Mouse (Mus musculus): Measurements from ENCODE around the gene Cd70.
"Not testable (repeated sequence)": the region's sequence is repeated elsewhere in the genome, so short reads cannot be mapped to it uniquely, and the experiment has no call there.

Gene Cd70

DNA sequence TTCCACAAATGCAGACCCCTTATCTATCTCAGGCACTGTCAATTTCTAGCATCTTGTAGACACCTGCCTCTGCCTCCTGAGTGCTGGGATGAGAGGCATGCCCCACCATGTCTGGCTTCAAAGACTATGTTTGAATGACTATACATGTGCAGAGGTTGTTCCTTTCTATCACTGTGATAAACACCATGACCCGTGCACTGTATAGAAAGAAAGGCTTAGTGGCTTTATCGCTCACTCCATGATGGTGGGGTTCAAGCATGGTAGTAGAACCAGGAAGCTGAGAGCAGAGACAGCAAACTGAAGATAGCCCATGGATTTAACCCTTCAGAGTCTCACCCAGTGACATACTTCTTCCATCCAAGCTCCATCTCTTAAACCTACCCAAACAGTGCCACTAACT lies 14.9 kb downstream of the Cd70 start:
- no peak for DNase-seq (ENCODE audit: low spot score in 2 of 2)

DNA sequence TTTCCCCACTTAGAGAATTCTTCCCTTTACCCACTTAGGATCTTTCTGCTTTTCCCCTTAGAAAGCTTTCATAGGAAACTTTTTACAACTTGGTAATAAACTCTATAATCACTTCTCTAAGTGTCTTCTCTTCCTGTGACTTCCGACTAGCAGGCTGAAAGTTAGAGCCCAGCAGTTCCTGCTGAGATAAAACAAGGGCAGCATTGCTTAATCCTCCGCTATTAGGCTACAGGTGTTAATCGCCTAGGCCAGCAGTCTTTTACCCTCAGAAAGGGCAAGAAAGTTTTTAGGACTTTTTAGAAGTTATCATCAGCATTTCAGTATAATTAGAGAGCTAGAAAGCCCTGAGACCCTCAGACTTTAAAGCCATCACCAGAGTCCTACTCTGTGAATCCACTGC lies 15.6 kb downstream of the Cd70 start:
- DNase-seq (ENCODE audit: low spot score in 2 of 2) = not testable (repeated sequence)

DNA sequence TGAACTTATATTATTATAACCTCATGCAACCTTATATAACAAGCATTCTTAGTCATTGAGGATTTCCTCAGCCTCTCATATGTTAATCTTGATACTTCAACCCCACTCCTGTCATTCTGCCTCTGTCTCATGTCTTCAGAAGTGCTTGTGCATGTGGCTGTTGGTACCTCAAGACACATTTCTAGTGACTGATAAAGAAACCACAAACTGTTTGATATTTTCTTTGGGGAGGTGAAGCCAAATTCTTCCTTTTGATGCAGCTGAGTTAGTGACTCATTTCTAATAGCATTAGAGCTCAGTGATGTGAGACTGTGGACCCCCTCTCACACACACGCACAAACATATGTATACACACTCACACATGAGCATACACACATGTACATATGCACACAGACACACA lies 17.8 kb downstream of the Cd70 start:
- DNase-seq (ENCODE audit: low spot score in 2 of 2) = no peak

DNA sequence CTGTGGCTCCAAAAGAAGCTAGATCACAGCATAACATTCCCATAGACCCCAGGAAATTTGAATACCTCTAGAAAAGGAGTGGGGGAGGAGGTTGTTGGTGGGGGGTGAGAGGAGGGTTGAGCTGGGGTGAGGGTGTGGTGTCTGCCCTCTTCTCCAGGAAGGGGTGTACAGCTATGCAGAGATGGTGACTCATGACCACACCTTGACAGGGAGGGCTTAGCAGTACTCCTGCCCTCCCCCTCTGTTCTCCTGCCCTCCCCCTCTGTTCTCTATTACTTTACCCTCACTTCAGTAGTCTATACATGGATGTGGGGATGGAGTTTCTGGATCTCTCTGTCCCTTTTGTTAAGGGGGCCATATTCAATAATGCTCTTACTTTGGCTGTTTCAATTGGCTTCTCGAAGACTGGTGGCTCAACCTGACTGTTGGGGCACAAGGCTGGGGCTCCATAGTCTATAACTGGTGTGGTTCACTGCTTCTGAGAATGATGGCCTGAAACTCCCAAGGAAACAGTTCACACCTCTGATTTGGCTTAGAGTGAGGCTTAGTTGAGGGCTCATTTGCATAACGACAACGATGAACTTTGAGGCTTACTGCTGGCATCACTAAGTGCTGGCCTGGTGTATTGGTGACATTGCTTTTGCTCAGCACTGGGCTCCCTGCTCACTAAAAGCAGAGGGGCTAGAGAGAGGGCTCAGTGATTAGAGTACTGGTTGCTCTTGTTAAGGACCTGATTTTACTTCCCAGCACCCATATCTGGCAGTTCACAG lies 23.5 kb downstream of the Cd70 start:
- DNase-seq (ENCODE audit: low spot score in 2 of 2) = no peak

DNA sequence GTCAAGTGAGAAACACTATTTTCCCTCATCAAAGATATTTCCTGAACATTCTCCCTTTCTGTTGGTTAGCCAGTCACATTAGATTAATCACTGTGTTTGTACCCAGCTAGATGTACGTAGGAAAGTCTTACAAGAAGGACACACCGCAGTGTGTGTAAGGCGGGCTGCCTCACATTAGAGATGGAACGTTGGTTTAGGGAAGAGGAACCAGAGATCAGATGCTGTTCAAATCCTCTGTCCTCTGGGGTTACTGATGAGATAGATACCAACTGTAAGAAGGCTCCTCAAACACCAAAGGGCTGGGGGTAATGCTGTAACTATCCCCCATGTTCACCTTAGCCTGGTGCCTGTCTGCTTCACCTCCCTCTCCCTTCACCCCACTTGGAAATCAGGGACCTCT lies 24.8 kb downstream of the Cd70 start:
- no peak for DNase-seq (ENCODE audit: low spot score in 2 of 2)

DNA sequence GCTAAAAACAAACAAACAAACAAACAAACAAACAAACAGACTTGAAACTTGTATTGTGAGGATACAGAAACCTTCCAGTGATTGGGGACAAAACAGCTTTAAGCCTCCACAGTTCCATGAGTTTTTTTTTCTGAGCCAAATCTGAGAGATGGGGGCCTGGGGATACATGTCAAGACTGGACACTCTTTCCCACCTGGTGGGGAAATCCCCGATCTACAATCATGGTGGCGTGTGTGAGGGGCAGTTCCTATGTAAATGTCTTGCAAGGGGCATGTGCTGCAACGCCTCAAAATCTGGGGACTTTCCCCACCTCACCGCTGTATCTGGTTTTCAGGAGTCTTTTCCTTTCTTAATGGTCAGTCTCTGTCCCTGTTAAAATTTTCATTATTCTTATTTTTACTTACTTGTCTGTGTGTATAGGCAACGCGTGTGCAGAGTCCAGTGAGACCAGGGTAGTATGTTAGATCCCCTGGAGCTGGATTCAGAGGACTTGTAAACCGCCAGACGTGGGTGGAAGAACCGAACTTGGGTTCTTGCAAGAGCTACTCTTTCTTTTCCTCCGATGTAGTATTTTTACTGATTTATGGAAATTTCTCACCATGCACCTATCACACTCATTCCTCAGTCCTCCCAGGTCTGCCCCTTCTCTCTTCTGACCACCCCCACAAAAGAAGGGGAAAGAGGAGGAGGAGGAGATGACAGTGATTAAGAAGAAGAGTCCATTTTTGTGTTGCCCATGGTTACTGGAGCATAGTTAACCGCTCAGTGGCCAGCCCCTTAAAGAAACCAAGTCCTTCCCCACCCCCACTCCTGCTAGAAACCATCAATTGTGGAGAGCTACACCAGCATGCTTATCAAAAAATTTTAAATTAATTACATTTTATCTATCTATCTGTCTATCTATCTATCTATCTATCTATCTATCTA lies 26.1 kb downstream of the Cd70 start:
- no peak for DNase-seq (ENCODE audit: low spot score in 2 of 2)

DNA sequence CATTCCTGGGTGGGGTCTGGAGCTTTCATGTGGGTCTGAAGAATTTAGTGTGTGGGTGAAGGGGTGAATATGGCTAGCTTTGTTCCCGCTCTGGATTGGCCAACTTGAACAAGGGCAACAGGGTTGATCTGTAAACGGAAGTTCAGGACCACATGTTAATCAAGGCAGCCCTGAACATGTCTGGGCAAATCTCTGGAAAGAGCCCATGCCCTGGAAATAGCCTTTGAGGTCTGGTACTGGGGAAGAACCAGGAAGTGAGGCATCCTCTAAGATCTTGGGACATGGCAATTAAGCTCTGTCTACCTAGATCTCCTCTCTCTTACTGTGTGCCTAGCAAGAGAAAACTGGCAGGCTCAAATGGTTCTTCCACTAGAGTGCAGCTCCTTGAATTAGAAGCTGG lies 27.7 kb downstream of the Cd70 start:
- DNase-seq (ENCODE audit: low spot score in 2 of 2) = no peak

DNA sequence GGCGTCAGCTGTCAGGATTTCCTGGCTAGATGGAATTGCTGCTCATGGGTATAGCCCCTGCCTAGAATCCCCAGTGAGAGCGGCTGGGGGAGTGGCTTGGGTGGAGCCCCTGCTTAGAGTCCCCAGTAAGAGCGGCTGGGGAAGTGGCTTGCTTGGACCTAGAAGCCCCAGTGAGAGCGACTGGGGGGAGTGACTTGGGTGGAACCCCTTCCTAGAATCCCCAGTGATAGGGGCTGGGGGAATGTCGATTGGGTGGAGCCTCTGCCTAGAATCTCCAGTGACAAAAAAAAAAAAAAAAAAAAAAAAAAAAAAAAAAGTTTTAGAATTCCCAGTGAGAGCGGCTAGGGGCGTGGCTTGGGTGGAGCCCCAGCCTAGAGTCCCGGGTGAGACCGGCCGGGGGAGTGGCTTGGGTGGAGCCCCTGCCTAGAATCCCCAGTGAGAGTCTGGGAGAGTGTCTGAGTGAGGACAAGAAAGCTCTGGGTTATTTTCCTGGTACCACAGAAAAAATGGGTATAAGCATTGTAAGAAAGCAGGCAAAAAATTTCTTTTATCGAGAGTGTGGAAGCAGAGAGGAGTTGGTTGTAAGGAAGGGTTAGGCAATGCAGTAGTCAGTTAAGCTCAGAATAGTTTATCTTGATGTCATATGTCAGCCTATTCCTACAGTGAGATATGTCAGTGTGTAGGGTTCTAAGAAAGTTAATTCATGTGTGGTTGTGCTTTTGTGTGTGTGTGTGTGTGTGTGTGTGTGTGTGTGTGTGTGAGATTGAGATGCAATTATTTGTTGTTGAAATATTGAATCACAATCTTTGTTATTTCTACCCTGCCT lies 30.8 kb downstream of the Cd70 start:
- DNase-seq (ENCODE audit: low spot score in 2 of 2) = no peak

DNA sequence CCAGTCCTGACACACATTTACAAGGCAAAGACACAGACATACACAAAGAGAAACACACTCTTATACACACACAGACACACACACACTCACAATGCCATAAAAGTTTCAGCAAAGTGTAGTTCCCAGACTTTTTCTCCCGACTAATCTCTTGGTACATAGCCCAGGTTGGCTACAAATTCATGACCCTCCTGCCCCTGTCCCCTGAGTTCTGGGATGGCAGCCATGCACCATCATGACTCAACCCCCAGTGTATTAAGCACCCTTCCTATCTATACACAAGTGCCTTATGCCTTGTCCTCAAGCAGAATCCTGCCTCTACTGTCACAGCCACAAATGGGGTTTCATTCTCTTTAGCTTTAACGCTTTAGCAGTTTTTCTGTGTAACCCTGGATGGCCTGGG lies 32.8 kb downstream of the Cd70 start:
- no peak for DNase-seq (ENCODE audit: low spot score in 2 of 2)

DNA sequence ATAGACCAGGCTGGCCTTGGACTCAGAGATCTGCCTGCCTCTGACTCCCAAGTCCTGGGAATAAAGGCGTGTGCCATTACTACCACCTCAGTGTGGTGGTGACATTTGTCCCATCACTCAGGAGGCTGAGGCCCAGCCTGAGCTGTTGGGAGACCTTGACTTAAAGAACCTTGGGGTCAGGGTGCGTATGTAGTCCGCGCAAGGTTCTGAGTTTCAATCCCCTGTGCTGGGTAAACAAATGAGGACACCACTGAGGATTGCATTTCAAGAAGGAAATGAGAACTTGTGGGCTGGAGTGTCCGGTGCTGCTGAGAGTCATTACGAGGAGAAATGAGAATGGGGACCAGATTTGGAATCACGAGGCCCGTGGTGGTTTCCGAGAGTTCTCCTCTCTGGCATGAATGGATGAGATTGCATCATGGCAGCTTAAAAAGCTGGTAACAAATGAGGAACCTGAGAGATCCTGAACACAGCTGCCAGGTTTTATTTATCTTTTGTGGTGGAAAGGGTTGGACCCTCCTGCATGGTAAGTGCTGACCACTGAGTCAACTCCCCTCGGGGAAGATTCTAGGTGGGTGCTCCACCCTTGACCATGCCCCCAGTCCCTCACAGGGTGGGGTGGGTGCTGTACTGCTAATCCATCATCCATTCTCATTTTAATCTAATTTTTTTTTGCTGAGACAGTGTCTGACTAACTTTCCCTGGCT lies 36.7 kb downstream of the Cd70 start:
- no peak for DNase-seq (ENCODE audit: low spot score in 2 of 2)

DNA sequence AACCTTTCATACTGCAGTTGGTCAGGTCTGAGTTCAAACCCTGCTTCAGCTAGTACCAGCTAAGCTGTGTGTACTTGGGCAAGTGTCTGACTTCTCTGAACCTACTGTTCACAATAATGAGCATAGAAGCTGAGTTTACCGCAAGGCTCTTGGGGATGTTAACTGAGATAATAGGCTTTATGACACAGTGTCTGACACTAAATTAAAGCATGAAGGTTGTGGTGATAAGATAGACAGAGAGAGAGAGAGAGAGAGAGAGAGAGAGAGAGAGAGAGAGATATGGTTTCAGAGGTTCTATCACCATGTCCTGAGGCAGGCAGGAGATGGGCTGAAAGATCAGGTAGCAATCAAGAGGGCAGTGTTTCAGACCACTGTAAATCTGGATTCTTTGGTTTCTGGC lies 39.6 kb downstream of the Cd70 start:
- DNase-seq (ENCODE audit: low spot score in 2 of 2) = no peak

DNA sequence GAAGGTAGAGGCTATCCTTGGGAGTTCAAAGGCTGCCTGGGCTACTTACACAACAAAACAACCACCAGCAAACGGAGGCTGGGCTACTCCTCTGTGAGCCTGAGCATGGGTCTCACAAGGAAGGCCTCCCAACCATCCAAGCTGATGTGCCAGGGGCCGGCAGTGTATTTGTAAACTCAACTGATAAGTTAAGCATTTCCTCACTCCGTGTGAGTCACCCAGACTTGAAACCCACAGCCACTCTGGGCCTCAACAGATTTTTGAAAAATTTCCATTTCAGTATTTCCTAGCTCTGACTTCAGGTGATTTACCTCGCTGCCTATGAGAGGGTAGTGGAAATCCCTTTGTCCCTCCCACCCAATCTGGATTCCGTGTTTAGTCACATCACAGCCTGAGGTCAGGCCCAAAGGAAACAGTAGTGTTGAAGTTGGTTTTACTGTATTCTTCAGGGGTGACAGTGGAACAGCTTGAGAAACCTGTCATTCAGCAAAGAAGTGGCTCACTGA lies 40.9 kb downstream of the Cd70 start:
- no peak for DNase-seq (ENCODE audit: low spot score in 2 of 2)

DNA sequence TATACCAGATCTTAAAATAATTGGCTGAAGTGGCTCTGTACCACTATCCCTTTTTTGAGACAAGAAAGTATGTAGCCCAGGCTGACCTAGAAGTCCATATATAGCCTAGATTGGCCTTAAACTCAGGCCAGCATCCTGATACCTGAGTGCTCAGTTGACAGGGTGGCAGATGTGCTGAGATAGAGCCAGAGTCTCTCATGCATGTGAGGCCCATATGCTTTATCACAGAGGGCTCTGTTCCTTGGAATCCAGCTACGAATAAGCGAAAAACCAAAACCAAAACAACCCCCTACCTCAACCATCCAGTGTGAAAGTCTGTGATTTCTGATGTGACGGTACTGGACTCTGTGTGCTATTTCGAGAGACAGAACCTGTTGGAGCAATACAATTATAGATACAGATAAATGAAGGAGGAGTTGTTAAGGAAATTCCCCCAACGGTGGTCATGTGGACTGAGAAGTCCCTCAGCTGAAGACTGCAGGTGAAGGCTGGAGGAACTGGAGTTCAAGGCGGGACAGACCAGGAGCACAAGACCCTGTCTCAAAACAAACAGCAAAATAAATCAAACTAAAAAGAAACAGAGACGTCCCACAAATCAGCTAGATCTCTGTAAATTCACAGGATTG lies 41.4 kb downstream of the Cd70 start:
- no peak for DNase-seq (ENCODE audit: low spot score in 2 of 2)

DNA sequence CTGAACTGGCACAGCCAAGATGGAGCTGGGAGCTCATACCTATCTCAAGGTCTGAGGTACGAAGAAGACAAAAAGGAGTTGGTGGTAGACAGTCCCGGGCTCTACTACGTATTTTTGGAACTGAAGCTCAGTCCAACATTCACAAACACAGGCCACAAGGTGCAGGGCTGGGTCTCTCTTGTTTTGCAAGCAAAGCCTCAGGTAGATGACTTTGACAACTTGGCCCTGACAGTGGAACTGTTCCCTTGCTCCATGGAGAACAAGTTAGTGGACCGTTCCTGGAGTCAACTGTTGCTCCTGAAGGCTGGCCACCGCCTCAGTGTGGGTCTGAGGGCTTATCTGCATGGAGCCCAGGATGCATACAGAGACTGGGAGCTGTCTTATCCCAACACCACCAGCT lies 42.5 kb downstream of the Cd70 start:
- DNase-seq (ENCODE audit: low spot score in 2 of 2) = no peak

DNA sequence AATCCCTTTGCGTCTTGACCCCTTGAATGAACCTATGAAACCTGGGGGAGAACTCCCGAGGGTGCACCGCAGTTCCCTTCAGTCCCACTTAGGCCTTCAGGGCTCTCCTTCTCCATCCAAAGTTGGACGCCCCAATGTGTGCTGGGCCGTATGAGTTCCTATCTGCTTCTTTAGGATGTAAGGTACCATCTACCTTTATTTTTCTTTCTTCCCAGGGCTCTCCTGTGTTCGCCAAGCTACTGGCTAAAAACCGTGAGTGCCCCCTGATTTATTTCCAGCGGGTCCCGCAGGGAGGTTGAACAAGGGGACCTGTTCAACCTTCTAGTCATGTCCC lies 43.6 kb downstream of the Cd70 start:
- DNase-seq (ENCODE audit: low spot score in 2 of 2) = no peak

DNA sequence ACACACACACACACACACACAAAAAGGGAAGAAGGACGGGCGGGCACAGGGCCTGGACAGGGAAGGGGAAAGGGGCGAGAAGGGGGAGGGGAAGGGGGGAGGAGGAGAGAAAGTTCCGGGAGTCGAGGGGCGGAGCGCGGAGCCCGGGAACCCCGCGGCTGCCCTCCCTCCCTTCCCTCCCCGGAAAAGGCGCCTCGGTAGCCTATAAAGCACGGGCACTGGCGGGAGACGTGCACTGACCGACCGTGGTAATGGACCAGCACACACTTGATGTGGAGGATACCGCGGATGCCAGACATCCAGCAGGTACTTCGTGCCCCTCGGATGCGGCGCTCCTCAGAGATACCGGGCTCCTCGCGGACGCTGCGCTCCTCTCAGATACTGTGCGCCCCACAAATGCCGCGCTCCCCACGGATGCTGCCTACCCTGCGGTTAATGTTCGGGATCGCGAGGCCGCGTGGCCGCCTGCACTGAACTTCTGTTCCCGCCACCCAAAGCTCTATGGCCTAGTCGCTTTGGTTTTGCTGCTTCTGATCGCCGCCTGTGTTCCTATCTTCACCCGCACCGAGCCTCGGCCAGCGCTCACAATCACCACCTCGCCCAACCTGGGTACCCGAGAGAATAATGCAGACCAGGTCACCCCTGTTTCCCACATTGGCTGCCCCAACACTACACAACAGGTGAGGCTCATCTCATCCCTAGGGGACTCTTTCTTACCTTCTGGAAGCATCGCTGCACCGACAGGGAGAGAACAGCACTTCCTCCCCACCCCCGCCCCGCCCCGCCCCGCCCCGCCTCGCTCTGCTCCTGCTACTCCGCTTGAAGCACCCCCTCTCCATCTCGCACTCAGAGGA lies 44.2 kb downstream of the Cd70 start, which contains the start of gene Tnfsf9:
TSS of gene Tnfsf9 (plus strand) at position 145 of the 854 bp plus-strand sequence.
- DNase-seq (ENCODE audit: low spot score in 2 of 2) = no peak

DNA sequence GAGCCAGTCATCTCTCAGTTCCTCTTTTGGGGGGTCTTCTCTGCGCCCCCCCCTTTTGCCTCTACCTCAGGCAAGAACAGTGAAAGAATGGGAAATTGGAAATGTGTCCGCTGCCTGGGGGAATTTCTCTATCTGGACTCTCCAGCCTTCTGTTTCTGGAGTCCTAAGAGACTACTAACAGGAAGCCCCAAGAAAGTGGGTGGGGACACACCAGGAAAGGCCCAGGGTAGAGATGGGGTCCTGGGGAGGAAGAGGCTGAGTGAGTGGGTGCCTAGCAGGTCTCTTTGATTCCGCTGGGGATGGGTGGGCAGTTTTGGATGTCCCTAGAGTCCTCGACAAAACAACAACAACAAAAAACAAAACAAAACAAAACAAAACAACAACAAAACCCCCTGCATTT lies 45.1 kb downstream of the Cd70 start:
- DNase-seq (ENCODE audit: low spot score in 2 of 2) = no peak

DNA sequence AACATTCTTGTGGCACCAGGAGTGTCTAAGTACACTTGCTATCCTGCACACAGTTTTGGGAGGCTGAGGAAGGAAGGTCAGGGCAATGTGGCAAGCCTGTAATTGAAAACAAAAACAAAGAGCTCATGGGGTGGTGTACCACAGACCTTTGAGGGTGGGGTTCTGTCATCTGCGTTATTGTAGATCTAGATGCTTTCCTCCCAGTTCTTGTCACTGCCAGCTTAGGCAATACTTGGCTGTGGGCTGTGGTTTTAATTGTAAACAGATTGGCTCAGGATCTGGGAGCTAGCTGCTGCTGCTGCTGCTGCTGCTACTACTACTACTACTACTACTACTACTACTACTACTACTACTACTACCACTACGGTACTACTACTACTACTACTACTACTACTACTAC lies 47.3 kb downstream of the Cd70 start:
- DNase-seq (ENCODE audit: low spot score in 2 of 2) = no peak

DNA sequence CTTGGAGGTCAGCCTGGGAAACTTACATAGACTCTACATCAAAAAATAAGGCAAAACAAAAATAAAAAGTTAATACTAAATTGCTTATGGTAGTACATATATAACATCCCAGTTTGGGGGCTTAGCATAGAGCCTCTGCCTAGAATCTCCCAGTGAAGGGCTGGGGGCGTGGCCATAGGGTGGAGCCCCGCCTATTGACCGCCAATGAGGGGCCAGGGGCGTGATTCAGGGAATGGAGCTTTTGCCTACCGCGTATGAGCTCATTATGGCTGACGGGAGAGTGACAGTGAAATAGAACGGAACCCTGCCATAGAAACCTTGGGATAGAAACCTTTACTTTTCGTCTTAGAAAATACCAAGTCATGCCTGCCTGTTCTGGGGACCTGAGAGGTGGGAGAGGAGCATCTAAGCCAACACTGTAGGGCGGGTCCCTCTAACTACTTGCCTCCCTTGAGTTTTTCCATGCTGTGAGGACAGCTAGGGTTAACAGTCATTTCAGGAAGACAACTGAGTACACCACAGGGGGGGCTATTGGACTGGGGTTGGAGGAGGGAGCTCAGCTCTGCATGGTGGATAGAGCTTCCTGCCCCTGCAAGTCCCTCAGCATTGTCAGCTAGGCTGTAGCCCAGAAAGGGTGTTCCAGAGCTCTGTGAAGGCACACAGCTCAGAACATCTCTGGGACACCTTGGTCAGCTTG lies 49.8 kb downstream of the Cd70 start:
- DNase-seq (ENCODE audit: low spot score in 2 of 2) = no peak

Measured in frontal cortex, postnatal 14 days (tissue).